Mouse (Mus musculus) left cerebral cortex, adult 18-20 months (tissue): ENCODE results near the gene Olfr881. TPM values are rescaled to one million over a fixed set of nuclear protein-coding genes. Genes with fewer than 3 reads are reported as not detected.

Source experiments
- DNase-seq, 2 experiments: peaks; one replicate each; pipeline ENCODE4 v3.0.0; 2021 to 2022; ENCODE audit warnings: low spot score in 2 of 2, mixed read lengths in 1 of 2
- long read RNA-seq, 2 experiments: library from polyadenylated mRNA; stranded (forward); transcript quantifications; one replicate each; pipeline ENCODE4 v2.0.0; 2021
- total RNA-seq, 2 experiments: library from RNA; stranded (reverse); gene quantifications; 2 replicates each; pipeline ENCODE4 v1.2.3; 2021

The Olfr881 gene
- total RNA-seq = not detected
- long read RNA-seq, experiment 1 = 0 reads
- long read RNA-seq, experiment 2 = 0 reads

GRCm38 (mm10) chr9:37991525-37991924 is at the start of gene Olfr881:
TSS of gene Olfr881 (plus strand) at chr9:37991825.
- DNase-seq = no peak

- DNase-seq = no peak
Observed at GRCm38 (mm10) chr9:37998581-37999204, 7.1 kb downstream of the Olfr881 start.

- DNase-seq = no peak
Observed at GRCm38 (mm10) chr9:38000021-38000420, 8.4 kb downstream of the Olfr881 start.

GRCm38 (mm10) chr9:38025508-38025907 is 33.9 kb downstream of the Olfr881 start, which contains the start of gene Olfr883:
TSS of gene Olfr883 (plus strand) at chr9:38025808.
- DNase-seq = no peak

Other genes with a start within 250 kb of the Olfr881 start
- not detected for gene Olfr874, start 246.7 kb upstream of the Olfr881 start, total RNA-seq
- not detected for gene Olfr875, start 220.0 kb upstream of the Olfr881 start, total RNA-seq
- gene Olfr876, start 188.8 kb upstream of the Olfr881 start, total RNA-seq = not detected
- gene Olfr877, start 137.6 kb upstream of the Olfr881 start, total RNA-seq = not detected
- gene Olfr145, start 95.1 kb upstream of the Olfr881 start, total RNA-seq = not detected
- under 1 TPM in 1 of 2 experiments, not detected in 1; 0.09 TPM for gene Olfr878, start 74.0 kb upstream of the Olfr881 start, total RNA-seq
- not detected for gene Olfr883, start 34.0 kb downstream of the Olfr881 start, total RNA-seq
- not detected for gene Olfr884, start 54.7 kb downstream of the Olfr881 start, total RNA-seq
- not detected for gene Olfr885, start 69.5 kb downstream of the Olfr881 start, total RNA-seq
- gene Olfr887, start 92.2 kb downstream of the Olfr881 start, total RNA-seq = not detected
- gene Olfr888, start 116.3 kb downstream of the Olfr881 start, total RNA-seq = not detected
- not detected for gene Olfr889, start 123.4 kb downstream of the Olfr881 start, total RNA-seq
- not detected for gene Olfr890, start 150.7 kb downstream of the Olfr881 start, total RNA-seq
- not detected for gene Olfr891, start 189.0 kb downstream of the Olfr881 start, total RNA-seq
- not detected for gene Olfr893, start 216.5 kb downstream of the Olfr881 start, total RNA-seq
- not detected for gene Olfr894, start 226.2 kb downstream of the Olfr881 start, total RNA-seq